Mouse (Mus musculus): Measurements from ENCODE around the gene Ccdc85c. TPM values are rescaled to one million over a fixed set of nuclear protein-coding genes. Genes with fewer than 3 reads are reported as not detected.

Ccdc85c gene
- total RNA-seq, 2 experiments from 2014 or later, result 60.2 to 64.1 TPM

DNA sequence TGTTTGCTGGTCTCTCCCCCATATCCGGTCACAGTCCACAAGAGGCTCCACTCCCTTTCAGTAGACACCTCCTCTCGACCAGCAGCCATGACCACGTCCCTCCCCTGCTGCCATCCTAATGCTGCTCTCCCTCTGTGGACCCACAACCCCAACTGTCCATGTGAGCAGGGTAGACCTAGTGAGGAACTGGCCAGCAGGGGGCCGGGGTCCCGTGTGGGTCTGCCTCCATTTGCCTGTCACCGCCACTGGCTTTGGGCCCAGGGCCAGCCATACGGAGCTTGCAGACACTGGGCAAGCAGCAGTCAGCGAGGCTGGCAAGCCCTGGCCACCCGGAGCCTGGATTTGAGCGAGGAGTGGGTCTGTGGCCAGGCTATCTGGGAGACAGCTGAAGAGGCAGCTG lies 54.0 kb downstream of the Ccdc85c start:
- DNase-seq, result peak; percentile 92
- intact Hi-C loops (cut with DNase I), result no loop called here

DNA sequence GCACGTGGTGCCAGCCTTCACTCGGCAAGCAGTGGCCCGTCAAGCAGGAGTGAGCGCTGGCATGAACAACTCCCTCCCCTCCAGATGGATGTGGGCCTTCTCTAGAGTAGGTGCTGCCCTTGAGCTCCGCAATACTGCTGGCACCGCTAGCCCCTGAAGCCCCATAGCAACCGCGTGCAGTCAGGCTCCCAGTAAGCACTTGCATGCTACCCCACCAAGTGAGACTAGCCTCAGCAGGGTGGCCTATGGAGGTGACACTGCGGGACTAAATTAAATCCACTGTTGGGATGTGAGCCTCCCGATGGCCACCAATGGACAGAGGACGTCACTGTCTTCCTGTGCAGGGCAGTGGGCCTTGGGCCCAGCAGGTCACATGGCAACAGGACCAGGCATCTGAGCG lies 54.6 kb downstream of the Ccdc85c start:
- peak; percentile 71 for DNase-seq
- intact Hi-C loops (cut with DNase I), result no loop called here

DNA sequence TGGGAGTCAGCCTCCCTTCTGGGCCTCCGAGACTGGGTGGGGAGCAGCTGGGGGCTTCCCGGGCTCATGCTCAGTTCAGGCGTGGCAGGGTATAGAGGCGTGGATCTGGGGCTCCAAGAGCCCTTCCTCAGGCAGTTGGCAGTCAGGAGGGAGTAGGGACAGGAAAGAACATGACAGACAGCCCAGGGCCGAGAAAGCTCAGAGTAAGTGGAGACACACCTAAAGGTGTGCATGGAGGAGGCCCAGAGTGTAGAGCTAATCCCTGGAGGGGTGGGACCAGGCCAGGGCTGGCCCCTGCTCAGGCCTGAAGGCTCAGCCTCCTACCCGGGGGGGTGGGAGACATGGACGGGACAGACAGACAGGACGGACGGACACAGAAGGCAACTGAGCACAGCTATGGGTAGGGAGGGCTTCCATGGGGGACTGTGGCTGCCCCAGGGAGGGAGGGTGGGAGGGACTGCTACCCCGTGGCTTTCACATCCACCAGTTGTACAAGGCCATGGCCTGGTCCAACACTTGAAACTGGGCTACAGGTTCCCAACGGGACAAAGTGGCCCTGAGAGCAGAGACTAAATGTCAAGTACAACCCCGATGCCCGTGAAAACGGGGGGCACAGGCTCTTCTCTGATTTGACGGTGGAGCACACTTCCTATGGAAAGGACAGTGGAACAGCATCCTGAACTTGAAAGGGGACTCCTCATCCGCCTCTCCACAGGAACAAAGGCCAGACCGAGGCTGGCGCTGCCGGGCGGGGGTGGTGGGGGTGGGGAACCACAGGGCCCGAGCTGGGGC lies 55.2 kb downstream of the Ccdc85c start:
- intact Hi-C loops (cut with DNase I), result no loop called here
- no peak for DNase-seq

DNA sequence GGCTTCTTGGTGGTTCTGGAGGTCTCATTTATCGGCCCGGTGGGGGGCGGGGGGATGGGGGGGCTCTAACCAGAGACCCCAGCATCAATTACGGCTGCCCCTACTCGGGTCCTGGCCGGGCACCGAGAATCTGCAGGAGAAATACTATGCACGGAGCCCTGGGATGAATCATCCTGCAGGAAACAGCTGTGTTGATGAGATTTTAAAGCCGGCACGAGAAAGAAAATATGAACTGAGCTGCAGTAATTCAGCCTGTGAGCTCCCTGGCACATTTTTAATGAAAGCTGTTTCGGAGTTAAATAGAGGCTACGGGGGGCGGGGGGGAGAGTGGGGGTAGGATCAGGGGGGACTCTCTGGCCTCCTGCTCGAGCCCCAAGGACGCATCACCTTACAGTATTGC lies 56.1 kb downstream of the Ccdc85c start:
- intact Hi-C loops (cut with DNase I), result no loop called here
- no peak for DNase-seq

DNA sequence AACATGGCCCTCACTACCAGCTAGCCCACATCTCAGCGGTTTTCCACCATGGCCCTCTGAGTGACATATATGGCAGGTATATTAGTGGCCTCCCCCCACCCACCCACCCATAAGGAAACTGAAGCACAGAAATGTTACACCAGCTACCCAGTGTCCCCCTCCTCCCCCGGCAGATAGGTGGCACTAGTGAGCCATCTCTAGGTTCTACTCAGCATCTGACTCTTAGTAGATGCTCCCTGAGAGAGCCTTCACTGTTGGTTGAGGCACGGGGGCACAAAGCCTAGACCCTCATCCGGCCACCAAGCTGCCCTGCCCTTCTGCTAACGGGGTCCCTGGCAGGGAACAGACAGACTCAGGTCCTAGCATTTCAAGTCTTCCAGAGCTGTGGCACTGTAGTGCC lies 57.7 kb downstream of the Ccdc85c start:
- intact Hi-C loops (cut with DNase I), result no loop called here
- peak; percentile 77 for DNase-seq

DNA sequence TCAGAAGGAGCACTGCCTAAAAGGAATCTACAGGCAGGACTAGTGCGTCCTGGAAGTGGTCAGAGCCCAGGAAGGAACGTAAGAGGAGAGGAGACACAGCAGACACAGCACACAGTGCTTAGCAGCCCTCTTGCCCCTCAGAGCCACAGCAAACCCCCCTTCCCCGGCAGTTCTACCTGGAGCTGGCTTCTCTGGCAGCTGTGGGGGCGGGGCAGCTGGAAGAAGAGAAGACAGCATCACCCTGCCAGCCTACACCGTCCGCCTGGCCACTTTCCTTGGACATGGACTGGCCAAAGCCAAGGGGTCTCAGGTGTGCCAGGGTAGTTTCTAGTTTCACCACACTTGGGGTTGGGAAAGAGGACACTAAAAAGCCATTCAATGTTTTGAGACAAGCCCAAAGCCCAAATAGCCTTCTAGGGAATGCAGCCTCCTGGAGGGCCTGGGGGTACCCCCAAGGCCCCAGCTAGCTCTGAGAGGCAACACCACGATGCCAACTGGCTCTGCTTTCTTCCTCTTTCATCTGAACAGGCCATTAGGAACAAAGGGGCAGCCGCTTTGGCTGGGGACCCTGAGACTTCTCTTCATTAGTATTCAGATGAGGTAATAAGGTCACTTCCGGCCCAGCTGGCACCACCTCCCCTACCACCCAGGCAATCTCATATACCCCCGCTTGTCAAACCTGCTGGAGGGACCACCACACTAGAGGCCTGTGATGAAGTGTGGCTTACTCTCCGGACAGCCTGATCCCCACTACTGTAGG lies 58.4 kb downstream of the Ccdc85c start:
- intact Hi-C loops (cut with DNase I), result no loop called here
- no peak for DNase-seq

DNA sequence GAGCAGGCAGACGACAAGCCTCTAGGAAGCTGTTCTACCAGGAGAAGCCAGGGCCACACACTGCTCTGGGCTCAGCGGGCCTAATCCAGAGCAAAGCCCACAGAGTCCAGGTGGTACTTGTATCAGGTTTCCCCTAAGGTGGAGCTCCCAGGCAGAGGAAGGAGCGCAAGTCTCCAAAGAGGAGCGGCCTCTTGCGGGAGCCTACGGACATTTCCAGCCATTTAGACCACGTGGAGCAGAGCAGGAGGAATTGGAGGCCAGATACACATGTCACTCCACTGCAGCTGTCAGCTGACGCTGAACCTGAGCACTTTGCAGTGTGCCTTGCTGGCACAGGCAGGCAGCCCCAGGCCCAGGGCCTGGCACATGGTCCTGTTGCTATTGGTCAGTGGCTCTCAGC lies 60.1 kb downstream of the Ccdc85c start:
- no peak for DNase-seq
- intact Hi-C loops (cut with DNase I), result no loop called here

DNA sequence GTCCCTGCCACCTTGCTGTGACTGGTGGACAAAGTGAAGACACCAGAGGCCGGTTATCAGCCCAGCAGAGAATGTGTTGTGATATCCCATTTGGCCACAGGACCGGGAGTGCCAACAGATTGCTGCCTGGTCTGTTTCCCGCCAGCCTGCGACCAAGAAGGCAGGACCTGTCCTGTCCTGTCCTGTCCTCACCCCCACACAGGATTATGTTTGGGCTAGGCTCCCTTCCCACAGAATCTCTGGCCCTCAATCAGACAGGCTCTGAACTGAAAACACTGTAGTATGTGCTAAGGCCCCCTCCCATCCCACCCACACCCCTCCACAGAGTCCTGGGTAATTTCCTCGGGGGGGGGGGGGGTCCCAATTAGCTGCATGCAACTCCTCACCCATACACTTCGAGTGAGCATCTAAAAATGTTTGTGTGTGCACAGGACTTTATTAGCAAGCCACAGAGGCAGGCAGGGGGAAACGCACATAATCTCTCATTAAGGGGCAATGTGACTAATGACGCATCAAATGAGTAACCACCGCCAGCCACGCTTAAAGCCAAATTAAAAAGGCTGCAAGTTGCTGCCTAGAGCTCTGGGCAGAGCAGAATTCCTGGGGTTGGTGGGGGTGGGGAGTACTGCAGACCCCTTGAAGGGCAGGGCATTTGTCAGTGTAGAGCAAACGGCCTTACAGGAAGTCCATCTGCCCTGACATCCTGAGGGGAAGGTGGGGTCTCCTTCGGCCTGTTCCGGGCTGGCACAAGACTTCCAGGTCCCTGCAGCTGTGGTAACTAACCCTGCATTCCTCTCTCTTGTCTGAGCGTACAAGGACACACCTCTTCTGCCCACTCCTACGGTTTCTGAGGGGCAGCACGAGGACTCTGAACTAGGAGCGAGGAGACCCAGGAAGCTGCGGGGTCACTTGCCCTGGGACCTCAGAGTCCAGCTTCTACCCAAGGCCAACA lies 61.9 kb downstream of the Ccdc85c start:
- intact Hi-C loops (cut with DNase I), result no loop called here
- DNase-seq, result no peak

DNA sequence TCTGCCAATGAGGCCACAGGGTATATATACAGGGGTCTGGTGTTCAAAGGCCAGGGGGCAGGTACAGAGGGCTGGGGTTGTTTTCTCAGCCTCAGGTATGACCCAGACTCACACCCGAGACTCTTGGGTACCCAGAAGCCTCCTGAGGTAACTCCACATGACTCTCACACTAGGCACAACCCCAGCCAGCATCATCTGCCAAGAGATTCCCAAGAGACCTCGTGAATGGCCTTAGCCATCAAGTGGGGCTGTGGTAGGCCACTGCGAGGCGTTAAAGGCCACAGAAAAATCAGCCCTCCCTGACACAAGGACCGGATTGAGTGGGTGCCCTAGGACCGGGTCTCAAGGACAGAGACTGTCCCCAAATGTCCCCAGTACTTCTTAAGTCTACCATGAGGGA lies 62.7 kb downstream of the Ccdc85c start:
- intact Hi-C loops (cut with DNase I), result no loop called here
- DNase-seq, result no peak

DNA sequence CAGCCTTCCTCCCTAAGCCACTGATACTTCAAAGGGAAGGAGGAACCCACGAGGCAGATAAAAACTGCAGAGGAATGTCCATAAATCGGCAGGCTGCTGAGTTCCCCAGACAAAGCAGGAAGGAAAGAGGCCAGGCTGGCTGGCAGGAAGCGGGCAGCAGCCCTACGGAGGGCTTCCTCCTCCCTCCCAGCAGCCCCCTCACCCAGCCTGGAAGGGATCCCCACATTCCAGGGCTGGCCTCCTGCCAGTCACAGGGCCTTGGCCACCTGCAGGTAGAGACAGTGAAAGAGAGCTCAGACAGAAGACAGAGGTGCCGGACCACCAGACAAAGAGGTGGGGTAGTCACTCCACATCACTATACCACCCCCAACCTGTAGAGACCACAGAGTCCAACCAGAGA lies 63.2 kb downstream of the Ccdc85c start:
- intact Hi-C loops (cut with DNase I), result no loop called here
- DNase-seq, result no peak

DNA sequence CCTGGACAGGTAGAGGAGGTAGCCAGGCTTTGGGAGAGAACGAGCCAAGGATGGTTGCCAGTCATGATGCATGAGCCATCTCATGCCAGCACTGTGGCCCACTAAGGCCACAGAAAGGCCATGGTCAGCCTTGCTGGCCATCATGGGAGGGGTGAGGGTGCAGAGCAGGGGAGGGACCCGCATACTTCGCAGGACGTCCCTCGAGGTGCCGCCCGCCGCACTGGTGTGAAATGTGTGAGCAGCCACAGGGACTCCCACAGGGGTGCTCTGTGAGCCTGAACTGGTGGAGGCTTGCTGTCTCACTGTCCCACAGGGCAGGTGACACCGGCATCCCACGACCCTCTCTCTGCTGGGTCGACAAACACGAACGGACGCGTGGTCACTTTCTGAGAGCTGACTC lies 64.6 kb downstream of the Ccdc85c start:
- intact Hi-C loops (cut with DNase I), result no loop called here
- DNase-seq, result no peak

DNA sequence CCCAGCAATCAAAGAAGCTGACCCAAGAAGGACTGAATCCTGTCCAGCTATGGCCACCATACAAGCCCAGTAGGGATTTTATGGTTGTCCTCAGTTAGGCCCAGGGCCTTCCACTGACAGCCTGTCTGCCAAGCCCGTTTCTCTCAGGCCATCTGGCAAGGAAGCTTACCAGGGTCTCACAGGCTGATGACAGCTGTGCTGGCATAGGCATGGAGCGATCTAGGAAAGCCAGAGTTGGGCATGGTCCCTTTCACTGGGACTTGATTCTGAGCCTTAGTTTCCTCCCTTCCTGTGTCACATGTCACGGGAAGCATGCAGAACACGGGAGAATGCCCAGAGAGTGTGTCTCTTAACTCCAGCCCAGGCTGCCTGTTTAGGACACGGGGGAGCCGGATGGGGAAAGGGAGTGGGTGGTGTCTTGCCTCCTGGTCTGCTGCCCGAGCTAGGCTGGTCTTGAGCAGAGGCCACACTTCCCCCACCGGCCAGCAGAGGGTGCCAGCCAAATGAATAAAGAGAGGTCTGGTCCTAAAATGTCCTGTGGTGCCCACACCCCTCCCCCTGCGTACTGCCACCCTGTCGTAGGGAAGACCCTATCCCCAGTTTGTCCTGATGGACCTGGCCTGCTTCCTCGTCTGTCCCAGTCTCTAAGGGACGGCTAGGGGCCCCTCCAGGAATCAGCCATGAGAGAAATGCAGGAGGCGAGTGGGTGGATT lies 66.3 kb downstream of the Ccdc85c start:
- intact Hi-C loops (cut with DNase I), result loop anchor here (5.0 to 10.0 kb wide), 2 partner anchors 63 to 296 kb away; no protein-coding TSS in a partner anchor
- DNase-seq, result peak; percentile 88

DNA sequence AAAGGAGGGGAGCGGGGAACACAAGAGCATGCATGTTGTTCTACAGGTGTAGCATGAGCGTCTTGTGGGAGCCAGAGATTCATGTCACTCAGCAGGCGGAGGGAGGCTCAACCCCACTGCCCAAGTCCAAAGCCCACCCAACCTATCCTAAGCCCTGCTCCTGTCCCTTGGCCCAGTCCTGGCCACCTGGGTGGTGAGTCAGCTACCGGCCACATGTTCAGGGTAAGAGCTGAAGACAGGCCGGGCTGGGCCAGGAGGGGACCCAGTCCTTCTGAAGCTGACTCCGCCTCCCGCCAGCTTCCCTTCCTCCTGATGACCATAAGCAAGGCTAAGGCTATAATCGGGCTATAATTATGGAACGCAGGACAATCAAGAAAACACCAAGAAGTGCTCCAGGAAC lies 67.0 kb downstream of the Ccdc85c start:
- intact Hi-C loops (cut with DNase I), result loop anchor here (5.0 to 10.0 kb wide), 2 partner anchors 64 to 297 kb away; no protein-coding TSS in a partner anchor

DNA sequence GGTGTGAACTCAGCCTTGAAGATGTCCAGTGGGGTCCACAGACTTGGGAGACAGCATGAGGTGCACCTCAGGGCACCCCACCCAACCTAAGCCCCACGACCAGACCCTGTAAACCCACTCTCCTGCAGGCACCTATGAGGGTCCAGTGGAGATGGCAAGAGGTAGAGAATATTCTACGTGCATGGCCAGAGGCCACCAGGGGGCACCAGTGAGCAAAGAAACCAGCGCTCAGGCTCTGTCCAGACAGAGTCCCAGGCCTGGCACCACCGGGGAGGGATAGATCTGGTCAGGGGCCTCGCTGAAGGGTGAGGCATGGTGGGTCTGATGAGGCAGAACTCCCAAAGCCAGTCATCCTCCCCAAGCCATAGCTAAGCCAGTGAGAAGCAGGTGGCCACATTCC lies 68.6 kb downstream of the Ccdc85c start:
- peak; percentile 90 for DNase-seq
- intact Hi-C loops (cut with DNase I), result loop anchor here (5.0 to 10.0 kb wide), 2 partner anchors 66 to 298 kb away; no protein-coding TSS in a partner anchor

More for the DNA sequence above, 67.0 kb downstream of the Ccdc85c start:
- DNase-seq, result no peak

DNA sequence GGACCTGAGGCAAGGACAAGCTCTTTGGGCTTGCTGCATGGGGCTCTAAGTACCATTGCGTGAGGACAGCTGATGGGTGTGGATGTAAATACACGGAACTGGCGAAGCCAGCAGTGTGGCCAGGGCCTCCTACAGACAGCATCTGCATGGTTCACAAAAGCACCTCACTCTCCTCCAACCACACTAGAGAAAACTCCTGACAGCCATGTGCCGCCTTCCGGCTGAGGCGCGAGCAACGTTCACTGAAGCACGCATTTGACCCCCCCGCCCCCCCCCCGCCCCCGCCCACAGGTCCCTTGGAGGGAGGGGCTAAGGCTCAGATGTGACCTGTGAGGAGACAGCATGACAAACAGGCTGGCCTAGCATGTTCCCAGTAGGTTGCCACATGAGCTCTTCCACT lies 70.2 kb downstream of the Ccdc85c start:
- intact Hi-C loops (cut with DNase I), result loop anchor here (5.0 to 10.0 kb wide), 2 partner anchors 67 to 300 kb away; no protein-coding TSS in a partner anchor
- DNase-seq, result no peak

DNA sequence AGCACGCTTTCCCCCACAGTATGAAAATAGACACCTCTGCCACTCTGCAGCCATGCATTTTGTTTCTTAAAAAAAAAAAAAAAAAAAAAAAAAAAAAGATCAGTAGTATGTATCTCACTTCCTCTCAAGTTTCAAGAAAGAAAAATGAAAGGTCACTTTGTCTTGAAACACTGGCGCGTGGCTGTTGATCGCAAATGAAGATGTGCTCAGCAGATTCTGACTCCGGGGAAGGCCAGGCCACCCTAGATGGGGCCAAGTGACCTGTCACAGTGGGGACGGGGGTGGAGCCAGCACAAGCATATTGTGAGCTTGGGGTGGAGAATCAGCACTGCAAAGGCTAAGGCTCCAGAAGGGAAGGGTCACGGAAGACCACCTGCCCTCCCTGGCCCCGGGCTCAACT lies 71.3 kb downstream of the Ccdc85c start:
- intact Hi-C loops (cut with DNase I), result loop anchor here (10.0 kb wide), 1 partner anchor 301 kb away; no protein-coding TSS in a partner anchor

DNA sequence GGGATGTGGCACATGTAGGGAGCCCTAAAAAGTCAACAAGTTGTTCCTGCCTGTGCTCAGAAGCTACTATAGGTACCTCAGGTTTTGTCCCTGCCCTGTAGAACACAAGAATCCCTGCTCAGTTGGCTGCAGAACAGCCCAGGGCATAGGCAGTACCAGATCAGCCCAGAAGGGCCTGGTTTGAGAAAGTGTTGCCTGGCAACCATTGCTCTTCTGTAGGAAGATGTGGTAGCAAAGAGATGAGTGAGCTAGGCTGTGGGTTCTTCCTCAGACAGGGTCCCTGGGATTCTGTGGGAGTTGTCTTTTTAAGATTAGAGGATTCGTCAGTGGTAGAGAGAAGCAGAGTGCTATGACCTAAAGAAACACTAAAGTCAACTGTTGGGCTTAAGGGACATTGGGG lies 75.1 kb downstream of the Ccdc85c start:
- no peak for DNase-seq
- intact Hi-C loops (cut with DNase I), result loop anchor here (10.0 kb wide), 1 partner anchor 305 kb away; no protein-coding TSS in a partner anchor

More for the DNA sequence above, 71.3 kb downstream of the Ccdc85c start:
- no peak for DNase-seq

DNA sequence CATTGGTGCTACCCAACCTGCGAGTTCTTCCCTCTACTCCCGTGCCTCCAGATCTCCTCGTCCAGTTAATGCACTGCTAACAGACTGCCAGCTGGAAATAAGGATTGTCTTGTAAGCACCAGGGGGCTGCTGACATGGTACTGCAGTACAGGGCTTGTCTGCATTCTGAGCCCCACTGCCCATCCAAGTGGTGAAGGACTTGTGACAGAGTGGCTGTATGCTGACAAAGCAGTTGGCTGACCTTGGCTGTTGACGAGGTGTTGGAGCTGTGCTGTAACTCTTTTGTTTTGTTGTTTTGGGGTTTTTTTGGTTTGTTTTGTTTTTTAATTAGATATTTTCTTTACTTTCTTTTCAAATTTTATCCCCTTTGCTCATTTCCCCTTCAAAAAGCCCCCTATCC lies 76.8 kb downstream of the Ccdc85c start:
- no peak for DNase-seq
- intact Hi-C loops (cut with DNase I), result no loop called here

DNA sequence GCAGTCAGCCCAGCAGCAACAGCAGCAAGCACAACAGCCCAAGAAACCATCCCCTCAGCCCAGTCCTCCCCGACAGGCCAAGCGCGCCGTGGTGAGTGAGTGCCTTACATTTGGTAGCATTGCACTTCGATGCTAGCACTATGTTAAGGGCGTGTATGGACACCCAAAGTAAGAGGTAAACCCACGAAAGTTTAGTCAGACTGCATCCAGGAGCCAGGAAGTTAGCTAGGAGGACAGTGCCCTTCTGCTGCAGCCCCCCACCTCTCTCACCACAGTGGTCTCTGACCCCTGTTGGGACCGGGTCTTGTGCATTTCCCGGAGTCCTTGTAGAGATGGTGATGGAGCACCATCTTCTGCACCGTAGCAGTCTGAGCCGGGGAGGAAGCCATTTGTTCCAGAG lies 79.5 kb downstream of the Ccdc85c start:
- intact Hi-C loops (cut with DNase I), result no loop called here
- DNase-seq, result no peak

DNA sequence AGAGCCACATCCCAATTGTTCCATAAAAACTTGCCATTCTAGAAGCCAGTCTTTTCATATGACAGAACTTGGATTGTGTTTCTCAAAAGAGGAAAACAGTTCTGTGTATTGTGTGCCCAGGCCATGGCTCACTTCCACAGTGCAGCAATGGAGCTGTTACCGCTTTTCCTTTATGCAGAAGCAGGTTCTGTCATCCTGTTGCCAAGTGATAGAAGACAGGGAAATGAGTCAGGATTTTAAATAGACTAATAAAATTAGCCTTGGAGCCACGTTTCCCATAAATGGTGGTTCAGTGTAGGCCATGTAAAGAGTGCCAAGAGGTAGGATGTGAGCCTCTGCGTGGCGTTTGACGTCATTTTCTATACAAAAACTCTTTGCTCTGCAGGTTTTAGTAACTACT lies 81.3 kb downstream of the Ccdc85c start:
- intact Hi-C loops (cut with DNase I), result no loop called here
- no peak for DNase-seq
